Mouse (Mus musculus) embryonic stem cell, embryonic (primary cell): ENCODE data around the gene Ddx56.

Experiments used
- CTCF ChIA-PET, 4 experiments: fragments of 300-600 bp in 2 of 4; fragments of 350-600 bp in 2 of 4; sonication (Branson Sonifier 250); formaldehyde crosslinking; loops; one replicate each; lab custom pipeline; 2022; ENCODE audit warnings: inconsistent platforms in 2 of 4; lab: Charles Lee
- POLR2A ChIA-PET, 4 experiments: fragments of 300-600 bp in 2 of 4; fragments of 350-600 bp in 2 of 4; sonication (Branson Sonifier 250); formaldehyde crosslinking; loops; one replicate each; lab custom pipeline; 2022; ENCODE audit warnings: antibody characterized with exemption in 4 of 4, inconsistent platforms in 1 of 4; lab: Charles Lee

Ddx56 gene

GRCm38 (mm10) chr11:6267320-6268254 is at the start of gene Ddx56:
Gene Ddx56 (minus strand): TSS chr11:6267772.
- CTCF ChIA-PET: interaction anchor here in 2 of 4 experiments (0.5 to 1.3 kb wide), 4 partner anchors 7 to 546 kb away, joined by 3 to 4 read pairs (median 3); partner anchors contain the start of genes A730071L15Rik (in 1 of the 2), Nudcd3 (in 1 of the 2) and Tmed4 (in 1 of the 2)
- POLR2A ChIA-PET: interaction anchor here (0.5 to 4.1 kb wide), 56 partner anchors 8 to 1168 kb away, joined by 3 to 45 read pairs (median 4); partner anchors contain the start of genes Ogdh (in 3 of the 4), A730071L15Rik (in 1 of the 4), Nudcd3 (in 1 of the 4) and Ppia (in 1 of the 4)

GRCm38 (mm10) chr11:6316821-6317220 is 49.2 kb upstream of the Ddx56 start:
- CTCF ChIA-PET: interaction anchor here in 1 of 4 experiments (0.6 kb wide), 1 partner anchor 28 kb away, joined by 3 read pairs; no protein-coding TSS in a partner anchor
- POLR2A ChIA-PET: interaction anchor here in 1 of 4 experiments (0.9 kb wide), 1 partner anchor 13 kb away, joined by 3 read pairs; no protein-coding TSS in a partner anchor

DNA sequence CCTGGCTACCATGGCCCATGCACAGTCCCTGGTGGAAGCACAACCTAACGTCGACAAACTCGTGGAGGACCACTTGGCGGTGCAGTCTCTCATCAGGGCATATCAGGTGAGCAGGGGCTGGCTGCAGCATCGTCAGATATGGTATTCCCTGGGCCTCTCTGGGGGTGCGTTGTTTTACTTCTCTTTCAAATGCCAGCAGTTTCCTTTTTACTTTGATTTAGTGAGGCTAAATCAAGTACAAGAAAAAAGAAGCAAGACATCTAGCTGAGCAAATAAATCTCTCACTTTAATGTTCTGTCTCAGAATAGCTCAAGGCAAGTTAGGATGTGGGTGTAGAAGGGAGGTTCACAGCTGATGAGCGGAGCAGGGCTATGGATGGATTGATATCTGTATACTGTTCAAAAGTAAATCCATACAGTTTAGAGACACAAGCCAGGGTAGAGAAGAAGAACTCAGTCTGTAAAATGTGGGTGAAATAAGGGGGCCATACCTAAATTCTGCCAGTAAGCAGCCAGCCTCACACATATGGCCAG is 46.4 kb upstream of the Ddx56 start:
- POLR2A ChIA-PET: interaction anchor here in 1 of 4 experiments (0.8 to 1.2 kb wide), 5 partner anchors 9 to 52 kb away, joined by 3 to 4 read pairs (median 3); partner anchors contain the start of gene Ddx56
- CTCF ChIA-PET: no interaction called here

- ChIA-PET POLR2A (interaction anchor here in 2 of 4 experiments (0.6 to 0.8 kb wide), 2 partner anchors 12 to 271 kb away, joined by 3 to 4 read pairs; no protein-coding TSS in a partner anchor), CTCF (no interaction called here)
Measured at GRCm38 (mm10) chr11:6308181-6308580, 40.6 kb upstream of the Ddx56 start.

- POLR2A ChIA-PET: interaction anchor here in 2 of 4 experiments (1.0 to 1.8 kb wide), 5 partner anchors 9 to 31 kb away, joined by 3 to 5 read pairs (median 4); partner anchors contain the start of genes Ogdh (in 2 of the 2) and Tmed4 (in 1 of the 2)
- CTCF ChIA-PET: interaction anchor here in 1 of 4 experiments (1.0 kb wide), 1 partner anchor 44 kb away, joined by 3 read pairs; no protein-coding TSS in a partner anchor
Measured at GRCm38 (mm10) chr11:6305943-6306430, 38.4 kb upstream of the Ddx56 start.

DNA sequence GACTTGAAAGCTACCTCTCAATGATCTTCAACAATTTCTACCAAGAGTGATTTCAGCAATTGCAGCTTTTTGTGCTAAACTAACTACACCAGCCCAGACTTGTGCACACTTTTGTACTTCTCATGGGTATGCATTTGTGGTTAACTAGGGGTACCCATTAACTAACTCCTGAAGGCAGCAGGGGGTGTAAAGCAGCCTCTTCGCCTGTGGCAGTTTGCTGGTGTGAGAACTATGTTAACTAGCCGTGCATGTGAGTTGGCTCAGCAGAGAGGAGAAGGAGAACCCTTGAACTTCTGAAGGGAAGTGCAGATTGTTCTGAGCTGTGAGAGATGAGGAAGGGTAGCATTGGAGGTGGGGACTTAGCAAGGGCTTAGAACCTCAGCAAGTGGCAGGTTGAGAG is 35.2 kb upstream of the Ddx56 start:
- POLR2A ChIA-PET: interaction anchor here in 1 of 4 experiments (0.9 to 1.7 kb wide), 4 partner anchors 11 to 35 kb away, joined by 3 to 4 read pairs (median 3); partner anchors contain the start of genes Ddx56, Ogdh and Tmed4
- CTCF ChIA-PET: interaction anchor here in 2 of 4 experiments (1.0 to 1.2 kb wide), 2 partner anchors 28 kb away, joined by 3 read pairs; partner anchors contain the start of gene Tmed4 (in 2 of the 2)

- POLR2A ChIA-PET: interaction anchor here in 3 of 4 experiments (0.6 to 2.1 kb wide), 5 partner anchors 9 to 329 kb away, joined by 3 to 5 read pairs (median 3); partner anchors contain the start of gene Ogdh (in 1 of the 3)
Measured at GRCm38 (mm10) chr11:6299435-6299834, 31.9 kb upstream of the Ddx56 start.

GRCm38 (mm10) chr11:6296077-6296476 is 28.5 kb upstream of the Ddx56 start:
- ChIA-PET CTCF (interaction anchor here in 1 of 4 experiments (1.3 kb wide), 1 partner anchor 26 kb away, joined by 4 read pairs; no protein-coding TSS in a partner anchor), POLR2A (interaction anchor here in 2 of 4 experiments (1.0 to 3.3 kb wide), 7 partner anchors 8 to 34 kb away, joined by 3 to 14 read pairs (median 3); partner anchors contain the start of genes Tmed4 (in 2 of the 2) and Ddx56 (in 1 of the 2))

More at GRCm38 (mm10) chr11:6299435-6299834, 31.9 kb upstream of the Ddx56 start:
- CTCF ChIA-PET: no interaction called here

- POLR2A ChIA-PET: interaction anchor here in 1 of 4 experiments (1.5 to 3.3 kb wide), 2 partner anchors 9 to 19 kb away, joined by 4 to 14 read pairs; partner anchors contain the start of gene Tmed4
- CTCF ChIA-PET: interaction anchor here in 1 of 4 experiments (0.6 kb wide), 1 partner anchor 961 kb away, joined by 3 read pairs; no protein-coding TSS in a partner anchor
Measured at GRCm38 (mm10) chr11:6294632-6295031, 27.1 kb upstream of the Ddx56 start.

- ChIA-PET POLR2A (interaction anchor here in 1 of 4 experiments (1.4 to 3.3 kb wide), 3 partner anchors 18 to 26 kb away, joined by 4 to 14 read pairs (median 7); partner anchors contain the start of genes Ddx56 and Tmed4), CTCF (interaction anchor here in 1 of 4 experiments (0.7 kb wide), 1 partner anchor 254 kb away, joined by 3 read pairs; no protein-coding TSS in a partner anchor)
Measured at GRCm38 (mm10) chr11:6293601-6294000, 26.0 kb upstream of the Ddx56 start.

- ChIA-PET CTCF (no interaction called here), POLR2A (interaction anchor here in 1 of 4 experiments (0.8 to 2.0 kb wide), 3 partner anchors 18 to 26 kb away, joined by 4 to 7 read pairs (median 4); partner anchors contain the start of genes Ddx56 and Tmed4)
Measured at GRCm38 (mm10) chr11:6292988-6293349, 25.4 kb upstream of the Ddx56 start.

DNA sequence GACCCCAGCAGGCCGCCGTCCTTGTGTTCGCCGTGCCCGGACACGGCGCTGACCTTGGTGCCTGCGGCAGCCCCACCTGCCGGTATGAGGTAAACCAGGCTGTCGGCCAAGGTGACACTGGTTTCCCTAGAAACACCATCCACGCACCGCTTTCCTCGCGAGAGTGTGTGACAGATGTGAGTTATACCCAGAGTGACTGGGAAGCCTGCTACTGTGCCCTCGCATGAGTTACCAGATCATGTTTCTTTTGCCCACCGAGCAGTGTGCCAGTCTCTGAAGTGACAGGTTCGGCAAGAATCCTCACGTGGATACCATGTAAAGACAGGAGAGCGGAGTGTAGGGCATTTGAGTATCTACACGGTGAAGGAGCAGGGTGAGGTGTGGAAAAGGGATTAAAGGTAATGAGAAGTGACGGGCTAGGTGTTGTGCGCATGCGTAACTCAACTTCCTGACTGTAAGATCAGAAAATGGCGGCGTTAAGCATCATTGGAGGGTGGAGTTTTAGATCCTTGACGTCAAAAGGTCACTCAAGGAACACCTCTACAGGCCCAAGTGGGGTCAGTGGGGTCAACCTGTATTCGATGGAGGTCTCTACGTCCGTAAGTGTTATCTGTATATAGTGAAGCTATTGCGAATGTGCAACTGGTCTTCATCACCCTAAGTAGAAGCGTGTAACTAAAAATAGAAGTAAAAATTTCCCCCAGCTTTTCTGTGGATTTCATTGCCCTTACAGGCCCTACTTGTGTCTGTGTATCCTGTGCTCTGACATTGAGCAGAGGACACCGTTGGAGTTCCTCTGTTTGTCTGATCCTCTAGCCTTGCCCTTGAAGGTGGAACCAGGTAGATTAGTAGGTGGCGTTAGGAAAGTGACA is 24.8 kb upstream of the Ddx56 start:
- CTCF ChIA-PET: interaction anchor here in 1 of 4 experiments (0.6 to 1.3 kb wide), 3 partner anchors 17 to 237 kb away, joined by 3 to 7 read pairs (median 5); partner anchors contain the start of gene Tmed4

GRCm38 (mm10) chr11:6291401-6292115 is 24.0 kb upstream of the Ddx56 start, which contains the start of gene Ogdh:
Gene Ogdh (plus strand): TSS chr11:6291633.
- ChIA-PET CTCF (interaction anchor here in 3 of 4 experiments (0.6 to 2.0 kb wide), 5 partner anchors 17 to 339 kb away, joined by 3 to 7 read pairs (median 5); partner anchors contain the start of gene Tmed4 (in 1 of the 3)), POLR2A (interaction anchor here (0.6 to 2.4 kb wide), 25 partner anchors 8 to 388 kb away, joined by 3 to 21 read pairs (median 4); partner anchors contain the start of genes Ddx56 (in 3 of the 4) and Tmed4 (in 3 of the 4))

More for the DNA sequence above, 24.8 kb upstream of the Ddx56 start:
- POLR2A ChIA-PET: interaction anchor here (0.6 to 2.4 kb wide), 17 partner anchors 10 to 387 kb away, joined by 3 to 21 read pairs (median 6); partner anchors contain the start of genes Ddx56 (in 3 of the 4) and Tmed4 (in 3 of the 4)

DNA sequence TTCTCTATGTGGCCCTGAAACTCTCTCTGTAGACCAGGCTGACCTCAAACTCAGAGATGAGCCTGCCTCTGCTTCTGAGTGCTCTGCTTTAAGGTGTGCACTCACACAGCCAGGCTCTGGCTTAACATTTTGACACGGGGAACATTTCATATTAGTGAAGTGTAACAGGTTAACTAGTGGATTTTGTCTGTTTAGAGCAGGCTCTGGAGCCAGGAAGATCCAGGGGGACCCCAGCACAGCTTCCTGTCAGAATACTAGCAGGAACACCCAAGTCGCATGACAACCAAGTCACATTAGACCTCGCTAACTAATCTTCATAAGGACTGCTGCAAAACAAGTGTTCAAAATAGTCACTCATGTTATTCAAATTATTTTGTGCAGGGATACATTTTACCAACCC is 23.3 kb upstream of the Ddx56 start:
- ChIA-PET CTCF (interaction anchor here in 3 of 4 experiments (0.6 to 2.0 kb wide), 5 partner anchors 16 to 1510 kb away, joined by 3 to 14 read pairs (median 6); partner anchors contain the start of gene Tmed4 (in 1 of the 3)), POLR2A (interaction anchor here (0.6 to 2.4 kb wide), 25 partner anchors 8 to 227 kb away, joined by 3 to 21 read pairs (median 4); partner anchors contain the start of genes Ddx56 (in 3 of the 4) and Tmed4 (in 3 of the 4))

DNA sequence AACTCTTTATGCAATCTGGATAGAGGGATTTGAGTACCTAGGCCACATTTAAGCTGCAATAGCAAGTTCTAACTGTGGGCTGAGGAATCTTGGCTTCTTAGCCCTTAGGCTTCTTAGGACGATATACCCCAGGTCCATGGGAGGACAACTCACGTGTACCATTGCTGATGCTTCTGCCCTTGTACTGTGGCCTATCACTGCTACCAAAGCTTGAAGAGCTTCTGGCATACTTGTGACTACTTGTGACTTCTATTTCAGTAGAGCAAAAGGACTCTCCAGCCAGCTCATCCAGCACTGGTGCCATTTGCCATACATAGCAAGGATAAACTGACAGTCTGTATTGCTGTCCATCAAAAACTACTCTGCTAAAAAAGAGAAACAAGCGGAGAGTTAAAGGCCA is 22.6 kb upstream of the Ddx56 start:
- POLR2A ChIA-PET: interaction anchor here in 3 of 4 experiments (0.5 to 2.4 kb wide), 15 partner anchors 9 to 248 kb away, joined by 3 to 21 read pairs (median 4); partner anchors contain the start of genes Ddx56 (in 2 of the 3) and Tmed4 (in 2 of the 3)
- CTCF ChIA-PET: interaction anchor here in 1 of 4 experiments (2.0 kb wide), 1 partner anchor 28 kb away, joined by 6 read pairs; no protein-coding TSS in a partner anchor
